Mouse (Mus musculus) heart, embryonic 14.5 days (tissue): ENCODE results near the gene Peak1. TPM values are rescaled to one million over a fixed set of nuclear protein-coding genes. Genes with fewer than 3 reads are reported as not detected.

Experiments used
- ATAC-seq: fragments of 200-750 bp; cut with Nextera tagmentation; 2 replicates; pipeline ENCODE4 v1.8.0; 2017; ENCODE audit warnings: low read depth, moderate TSS enrichment; ENCODE audit not compliant: insufficient number of reproducible peaks, insufficient read depth, low FRiP score
- H3K27ac ChIP-seq, 2 experiments: fragments of 200-500 bp in 1 of 2; fragments of 300-500 bp in 1 of 2; sonication (generic) in 1 of 2; replicated peaks in 1 of 2; 2 replicates each; pipeline ENCODE4 v1.5.1; 2012 to 2014; ENCODE audit warnings: low read depth in 2 of 2, low read length in 2 of 2, control low read depth in 1 of 2, mild to moderate bottlenecking in 1 of 2, mixed read lengths in 1 of 2; ENCODE audit not compliant: control insufficient read depth in 1 of 2, insufficient read depth in 1 of 2
- H3K27me3 ChIP-seq: fragments of 300-500 bp; sonication (generic); 2 replicates; pipeline ENCODE4 v1.6.1; 2014; ENCODE audit warnings: mild to moderate bottlenecking, low read length, control low read depth; ENCODE audit not compliant: control insufficient read depth, insufficient read depth
- H3K36me3 ChIP-seq: fragments of 300-500 bp; sonication (generic); 2 replicates; pipeline ENCODE4 v1.6.1; 2014; ENCODE audit warnings: mild to moderate bottlenecking, control low read depth, low read length, mixed read lengths; ENCODE audit not compliant: control insufficient read depth, insufficient read depth
- H3K4me1 ChIP-seq, 2 experiments: fragments of 200-500 bp in 1 of 2; fragments of 300-500 bp in 1 of 2; sonication (generic) in 1 of 2; 2 replicates each; pipeline ENCODE4 v1.6.1; 2012 to 2014; ENCODE audit warnings: low read length in 2 of 2, control low read depth in 1 of 2, mixed read lengths in 1 of 2; ENCODE audit not compliant: control insufficient read depth in 2 of 2, insufficient read depth in 2 of 2
- H3K4me2 ChIP-seq: fragments of 300-500 bp; sonication (generic); 2 replicates; pipeline ENCODE4 v1.6.1; 2014; ENCODE audit warnings: mild to moderate bottlenecking, low read length
- H3K4me3 ChIP-seq, 2 experiments: fragments of 200-500 bp in 1 of 2; fragments of 300-500 bp in 1 of 2; sonication (generic) in 1 of 2; 2 replicates each; pipeline ENCODE4 v1.5.1; 2012 to 2014; ENCODE audit warnings: low read length in 2 of 2, mild to moderate bottlenecking in 2 of 2, control low read depth in 1 of 2, low read depth in 1 of 2, moderate library complexity in 1 of 2; ENCODE audit not compliant: control insufficient read depth in 1 of 2, insufficient read depth in 1 of 2
- H3K9ac ChIP-seq: fragments of 300-500 bp; sonication (generic); 2 replicates; pipeline ENCODE4 v1.6.1; 2014; ENCODE audit warnings: mild to moderate bottlenecking, low read length
- H3K9me3 ChIP-seq: fragments of 300-500 bp; sonication (generic); 2 replicates; pipeline ENCODE4 v1.6.1; 2016; ENCODE audit warnings: low read length, control low read depth; ENCODE audit not compliant: control insufficient read depth
- WGBS: fragments of 180-500 bp; shearing (Covaris S2); extraction: QIAGEN DNeasy Blood & Tissue Kit; methylation state at CpG from one replicate; pipeline ENCODE4 v1.1.7; 2014; 5-methylcytosine and 5-hydroxymethylcytosine counted together
- polyA plus RNA-seq: library from polyadenylated mRNA; unstranded; fragments of >200 nt; fragmentation: Nextera tagmentation; extraction: Ambion mirVana; gene quantifications from 2 replicates; pipeline ENCODE4 v1.2.1, GENCODE M21; 2014

The Peak1 gene
- polyA plus RNA-seq, 1 experiment from 2014 or later: 22.4 TPM

GRCm38 (mm10) chr9:56269101-56269500 is 148.8 kb downstream of the Peak1 start:
- WGBS: 71% methylated on average over 3 of the region's 3 CpGs
- ATAC-seq: no peak
- Histone ChIP-seq H3K27me3 (no peaks in the 10 kb centered on the region), H3K36me3 (no peaks in the 10 kb centered on the region), H3K4me2 (no peak overlapping the region), H3K9me3 (no peaks in the 10 kb centered on the region), H3K4me1 (peaks cover 6 to 26% of the 10 kb centered on the region in 2 experiments), H3K4me3 (no peak overlapping the region), H3K27ac (no peak overlapping the region), H3K9ac (no peak overlapping the region)

GRCm38 (mm10) chr9:56266200-56266815 is 151.6 kb downstream of the Peak1 start:
- no peak overlapping the region for H3K4me2 ChIP-seq
- H3K27ac ChIP-seq: peak overlapping the region; percentile 40 to 74
- no peak for ATAC-seq
- 61% methylated on average over 7 of the region's 7 CpGs for WGBS
- H3K4me1 ChIP-seq: peaks cover 9 to 33% of the 10 kb centered on the region in 2 experiments
- H3K9me3 ChIP-seq: no peaks in the 10 kb centered on the region
- no peaks in the 10 kb centered on the region for H3K36me3 ChIP-seq
- H3K27me3 ChIP-seq: no peaks in the 10 kb centered on the region
- no peak overlapping the region for H3K4me3 ChIP-seq
- no peak overlapping the region for H3K9ac ChIP-seq

- Histone ChIP-seq H3K27ac (peak overlapping the region; percentile 40 to 74), H3K9ac (no peak overlapping the region), H3K9me3 (no peaks in the 10 kb centered on the region), H3K4me1 (peaks cover 9 to 33% of the 10 kb centered on the region in 2 experiments), H3K4me3 (no peak overlapping the region), H3K4me2 (0 out of 2 replicates have a peak overlapping the region, but pooled peaks have one; percentile 7), H3K36me3 (no peaks in the 10 kb centered on the region), H3K27me3 (no peaks in the 10 kb centered on the region)
- 28% methylated on average over 5 of the region's 5 CpGs for WGBS
- ATAC-seq: no peak
These were observed 152.2 kb downstream of the Peak1 start for GRCm38 (mm10) chr9:56265460-56266199.

- 14% methylated on average over 8 of the region's 8 CpGs for WGBS
- peaks cover 13 to 36% of the 10 kb centered on the region in 2 experiments for H3K4me1 ChIP-seq
- no peak overlapping the region for H3K9ac ChIP-seq
- H3K27ac ChIP-seq: peak overlapping the region; percentile 8 to 20; a peak in 2 of 4 replicates
- H3K36me3 ChIP-seq: no peaks in the 10 kb centered on the region
- peak overlapping the region; percentile 33; the same call in 1 of the 2 replicates for H3K4me2 ChIP-seq
- no peaks in the 10 kb centered on the region for H3K27me3 ChIP-seq
- ATAC-seq: no peak
- no peak overlapping the region for H3K4me3 ChIP-seq
- peaks cover 6% of the 10 kb centered on the region for H3K9me3 ChIP-seq
These were observed 152.9 kb downstream of the Peak1 start for GRCm38 (mm10) chr9:56265022-56265360.

GRCm38 (mm10) chr9:56264308-56265021 is 153.4 kb downstream of the Peak1 start:
- 46% methylated on average over 7 of the region's 7 CpGs for WGBS
- Histone ChIP-seq H3K27ac (peak overlapping the region; percentile 8 to 20; a peak in 2 of 4 replicates), H3K4me2 (peak overlapping the region; percentile 33; the same call in 1 of the 2 replicates), H3K27me3 (no peaks in the 10 kb centered on the region), H3K36me3 (peaks cover 3% of the 10 kb centered on the region; the same call in 1 of the 2 replicates), H3K4me3 (no peak overlapping the region), H3K4me1 (peaks cover 17 to 41% of the 10 kb centered on the region in 2 experiments), H3K9me3 (peaks cover 6% of the 10 kb centered on the region), H3K9ac (no peak overlapping the region)
- no peak for ATAC-seq

- Histone ChIP-seq H3K4me3 (no peak overlapping the region), H3K4me1 (peaks cover 17 to 48% of the 10 kb centered on the region in 2 experiments), H3K4me2 (no peak overlapping the region), H3K9me3 (peaks cover 6% of the 10 kb centered on the region), H3K27ac (no peak overlapping the region), H3K36me3 (peaks cover 16% of the 10 kb centered on the region), H3K9ac (no peak overlapping the region), H3K27me3 (no peaks in the 10 kb centered on the region)
- no peak for ATAC-seq
- 42% methylated on average over 1 of the region's 1 CpGs for WGBS
These were observed 154.8 kb downstream of the Peak1 start for GRCm38 (mm10) chr9:56263055-56263454.

GRCm38 (mm10) chr9:56260495-56261136 is 157.3 kb downstream of the Peak1 start:
- H3K9me3 ChIP-seq: peaks cover 6% of the 10 kb centered on the region
- H3K4me2 ChIP-seq: 0 out of 2 replicates have a peak overlapping the region, but pooled peaks have one; percentile 34
- 75% methylated on average over 14 of the region's 14 CpGs for WGBS
- H3K9ac ChIP-seq: no peak overlapping the region
- no peaks in the 10 kb centered on the region for H3K27me3 ChIP-seq
- H3K27ac ChIP-seq: peak overlapping the region; percentile 0 to 28; a peak in 2 of 4 replicates
- peaks cover 16 to 35% of the 10 kb centered on the region in 2 experiments for H3K4me1 ChIP-seq
- H3K4me3 ChIP-seq: no peak overlapping the region
- ATAC-seq: no peak
- peaks cover 27% of the 10 kb centered on the region for H3K36me3 ChIP-seq
